Mouse (Mus musculus): ENCODE measurements around the gene Ost4.
A peak's percentile ranks its signal among the peaks of the same experiment; 100 is the strongest.

Gene Ost4

DNA sequence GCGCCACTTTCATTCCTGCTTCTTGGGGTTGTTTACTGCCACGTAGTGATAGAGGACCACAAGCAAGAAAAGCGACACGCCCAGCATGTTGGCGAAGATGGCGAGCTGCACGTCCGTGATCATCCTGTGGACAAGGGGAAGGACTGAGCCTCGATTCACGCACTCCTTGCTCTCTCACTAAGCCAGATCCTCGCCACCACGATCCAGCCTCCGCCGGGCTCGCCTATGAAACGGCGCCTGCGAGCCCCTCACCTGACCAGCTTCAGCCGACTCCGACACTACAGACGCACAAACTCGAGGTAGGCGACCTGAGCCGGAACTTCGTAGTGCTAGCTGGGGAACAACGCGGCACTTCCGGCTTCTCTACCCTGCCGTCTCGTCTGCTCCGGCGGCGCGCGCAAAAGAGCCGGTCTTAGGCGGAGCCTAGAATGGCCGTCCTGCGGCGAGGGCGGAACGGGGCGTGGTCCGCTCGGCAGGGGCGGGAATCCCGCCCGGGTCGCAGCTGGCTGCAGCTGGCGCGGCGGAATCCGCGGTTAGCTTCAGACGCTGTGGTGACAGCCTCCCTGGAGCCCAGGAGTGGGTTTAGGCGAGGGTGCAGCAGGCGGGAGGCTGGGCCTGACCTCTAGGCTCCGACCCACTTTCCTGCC, at the start of gene Ost4:
TSS of gene Ost4 (minus strand) at position 376 of the 647 bp plus-strand sequence.
- TF ChIP-seq GATA4 (IDR thresholded peaks at IDR 0.05; ENCODE audit: insufficient replicate concordance, low read length) = peak; percentile 68; the same call in 1 of the 2 replicates

DNA sequence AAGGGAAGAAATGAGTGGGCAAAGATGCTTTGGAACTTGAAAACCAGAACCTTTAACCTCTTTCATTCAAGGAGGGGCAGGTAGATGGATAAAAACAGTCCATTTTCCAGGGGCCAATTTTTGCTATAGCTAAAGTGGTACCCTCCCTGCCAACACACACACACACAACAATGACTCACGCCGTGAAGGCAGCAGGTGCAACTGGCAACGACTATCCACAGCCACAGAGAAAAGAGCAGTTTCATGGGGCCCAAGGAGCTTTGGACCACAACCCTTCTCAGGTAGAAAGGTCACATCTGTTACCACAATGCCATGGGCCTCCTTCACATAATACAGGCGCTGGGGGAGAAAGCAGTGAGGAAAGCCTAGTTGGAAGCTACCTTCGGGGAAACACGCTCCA, 48.2 kb upstream of the Ost4 start:
- TF ChIP-seq GATA4 (IDR thresholded peaks at IDR 0.05; ENCODE audit: insufficient replicate concordance, low read length) = no peak

- TF ChIP-seq GATA4 (IDR thresholded peaks at IDR 0.05; ENCODE audit: insufficient replicate concordance, low read length) = no peak
Observed at GRCm38 (mm10) chr5:30954556-30954955, 47.0 kb upstream of the Ost4 start.

DNA sequence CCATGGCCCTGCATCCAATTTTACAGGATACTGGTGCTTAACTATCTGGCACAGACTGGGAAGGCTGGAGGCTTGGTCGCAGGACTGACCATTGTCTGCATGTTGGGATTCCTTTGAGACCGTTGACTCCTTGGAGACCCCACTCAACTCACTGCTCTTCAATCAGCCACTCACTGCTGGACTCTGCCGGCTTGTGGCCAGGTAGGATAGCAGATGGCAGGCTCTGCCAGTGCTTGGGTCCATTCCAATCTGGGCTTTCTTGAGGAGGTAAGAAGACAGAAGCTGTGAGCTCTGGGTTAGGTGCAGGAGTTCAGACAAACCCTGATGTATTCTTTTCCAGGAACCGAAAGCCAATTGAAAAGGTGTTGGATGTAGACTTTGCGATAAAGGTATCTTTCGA, 46.5 kb upstream of the Ost4 start:
- TF ChIP-seq GATA4 (IDR thresholded peaks at IDR 0.05; ENCODE audit: insufficient replicate concordance, low read length) = no peak

DNA sequence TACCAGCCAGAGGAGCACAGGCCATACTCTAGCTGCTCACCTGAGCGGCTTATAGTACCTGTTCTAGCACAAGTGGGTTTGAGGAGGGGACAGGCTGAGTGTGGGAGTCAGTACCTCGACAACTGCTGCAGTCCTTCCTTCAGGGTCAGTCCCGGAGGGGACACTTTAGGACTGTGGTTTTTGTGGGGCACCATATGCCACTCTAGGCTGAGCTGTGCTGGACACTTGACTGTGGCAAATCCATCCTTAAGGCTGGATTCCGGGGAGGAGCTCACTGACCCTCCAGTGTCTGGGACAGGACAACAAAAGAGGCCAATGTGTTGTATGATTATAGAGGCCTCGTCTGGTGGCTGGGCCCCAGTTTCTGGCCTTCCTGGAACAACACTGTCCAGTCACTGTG, 45.0 kb upstream of the Ost4 start:
- no peak for TF ChIP-seq GATA4 (IDR thresholded peaks at IDR 0.05; ENCODE audit: insufficient replicate concordance, low read length)

- no peak for TF ChIP-seq GATA4 (IDR thresholded peaks at IDR 0.05; ENCODE audit: insufficient replicate concordance, low read length)
Observed at GRCm38 (mm10) chr5:30951706-30952105, 44.1 kb upstream of the Ost4 start.

- TF ChIP-seq GATA4 (IDR thresholded peaks at IDR 0.05; ENCODE audit: insufficient replicate concordance, low read length) = no peak
Observed at GRCm38 (mm10) chr5:30950922-30951321, 43.3 kb upstream of the Ost4 start.

DNA sequence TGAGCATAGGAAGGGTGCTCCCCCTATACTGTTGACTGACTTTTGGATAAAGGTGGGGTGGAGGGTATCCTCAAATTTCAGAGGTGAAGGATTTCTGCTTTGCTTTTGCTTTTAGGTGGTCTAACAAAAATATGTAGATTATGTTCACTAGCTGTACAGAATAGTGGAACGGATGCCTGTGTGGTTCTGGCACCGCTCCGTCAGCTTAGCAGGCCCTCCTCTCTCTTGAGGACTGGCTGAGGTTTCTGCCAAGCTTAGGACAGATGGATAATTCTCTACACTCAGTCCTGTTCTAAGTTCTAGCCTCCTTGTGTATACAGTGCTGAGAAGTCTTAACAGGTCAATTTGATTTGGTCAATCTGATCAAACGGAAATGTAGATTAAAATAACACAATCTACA, 42.9 kb upstream of the Ost4 start:
- no peak for TF ChIP-seq GATA4 (IDR thresholded peaks at IDR 0.05; ENCODE audit: insufficient replicate concordance, low read length)

GRCm38 (mm10) chr5:30949654-30950326, 42.2 kb upstream of the Ost4 start:
- 0 out of 2 replicates have a peak, but pooled peaks have one; percentile 14 for TF ChIP-seq GATA4 (IDR thresholded peaks at IDR 0.05; ENCODE audit: insufficient replicate concordance, low read length)

GRCm38 (mm10) chr5:30948620-30949019, 41.0 kb upstream of the Ost4 start:
- TF ChIP-seq GATA4 (IDR thresholded peaks at IDR 0.05; ENCODE audit: insufficient replicate concordance, low read length) = no peak

GRCm38 (mm10) chr5:30944956-30945781, 37.6 kb upstream of the Ost4 start, which contains the start of gene Cgref1:
Cgref1 (minus strand) TSS chr5:30945591.
- no peak for TF ChIP-seq GATA4 (IDR thresholded peaks at IDR 0.05; ENCODE audit: insufficient replicate concordance, low read length)

DNA sequence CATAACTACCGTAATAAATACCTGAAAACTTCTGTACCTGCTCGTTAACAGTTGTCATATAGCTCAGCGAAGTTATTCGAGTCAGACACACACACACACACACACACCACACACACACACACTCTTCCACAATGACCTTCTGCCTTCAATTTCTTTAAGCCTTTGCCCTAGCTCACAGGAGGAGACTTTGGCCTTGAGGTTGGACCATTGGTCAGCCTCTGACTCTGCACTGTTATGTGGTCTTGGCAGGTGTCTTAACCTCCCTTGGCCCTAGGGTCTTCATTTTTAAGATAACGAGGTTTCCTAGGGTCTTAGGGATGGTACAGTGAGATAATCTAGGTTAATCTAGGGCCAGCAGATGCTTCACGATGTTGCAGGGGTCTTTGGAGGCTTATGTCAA, 36.8 kb upstream of the Ost4 start:
- TF ChIP-seq GATA4 (IDR thresholded peaks at IDR 0.05; ENCODE audit: insufficient replicate concordance, low read length) = no peak

- no peak for TF ChIP-seq GATA4 (IDR thresholded peaks at IDR 0.05; ENCODE audit: insufficient replicate concordance, low read length)
Observed at GRCm38 (mm10) chr5:30943004-30943403, 35.4 kb upstream of the Ost4 start.

GRCm38 (mm10) chr5:30934725-30935461, 27.3 kb upstream of the Ost4 start:
- no peak for TF ChIP-seq GATA4 (IDR thresholded peaks at IDR 0.05; ENCODE audit: insufficient replicate concordance, low read length)

DNA sequence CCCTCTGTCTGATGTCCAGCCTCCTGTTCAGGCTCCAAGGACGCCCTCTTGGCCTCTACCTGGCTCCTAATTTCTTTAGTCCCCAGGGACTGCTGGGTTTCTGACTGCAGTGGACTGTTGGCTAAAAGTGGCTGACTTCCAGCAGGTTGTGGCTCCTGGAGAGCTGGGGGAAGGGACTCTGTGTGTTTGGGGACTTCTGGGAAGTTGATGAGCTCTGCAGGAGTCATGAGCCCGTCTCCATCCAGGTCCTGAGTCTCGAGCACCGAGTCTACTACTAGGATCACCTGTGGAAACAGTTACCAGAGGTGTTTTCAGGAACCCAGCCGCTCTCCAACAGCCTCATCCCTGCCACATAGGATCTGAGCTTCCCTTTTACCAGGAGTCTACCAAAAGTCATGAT, 26.1 kb upstream of the Ost4 start:
- no peak for TF ChIP-seq GATA4 (IDR thresholded peaks at IDR 0.05; ENCODE audit: insufficient replicate concordance, low read length)
